Comparison of ENCODE assay signal across 26 mouse cellular contexts in genomic region chr11:25838451-25838850, GRCm38 (mm10).
"Had no signal": no experiment of that assay in that cellular context is flagged by ENCODE, and none has a peak within 500 bp of the region (broad histone marks: within the 10 kb centered on the region; RNA-seq: fewer than 3 reads in every experiment).

No protein-coding gene starts in this region.

- ATAC-seq: forebrain, embryonic 13.5 days; forebrain, embryonic 14.5 days; forebrain, embryonic 15.5 days; forebrain, embryonic 16.5 days; forebrain, postnatal 0 days had no signal

- H3K27me3 ChIP-seq: embryonic facial prominence, embryonic 12.5 days; embryonic facial prominence, embryonic 13.5 days; embryonic facial prominence, embryonic 15.5 days; forebrain, embryonic 12.5 days; forebrain, embryonic 13.5 days; forebrain, embryonic 15.5 days had no signal

- H3K4me1 ChIP-seq: embryonic facial prominence, embryonic 10.5 days; embryonic facial prominence, embryonic 12.5 days; embryonic facial prominence, embryonic 13.5 days; embryonic facial prominence, embryonic 15.5 days; forebrain, embryonic 10.5 days; forebrain, embryonic 12.5 days; forebrain, embryonic 13.5 days; forebrain, embryonic 15.5 days had no signal

- H3K36me3 ChIP-seq: embryonic facial prominence, embryonic 10.5 days; embryonic facial prominence, embryonic 12.5 days; embryonic facial prominence, embryonic 13.5 days; embryonic facial prominence, embryonic 15.5 days; forebrain, embryonic 10.5 days; forebrain, embryonic 12.5 days; forebrain, embryonic 15.5 days had no signal

- H3K9ac ChIP-seq: embryonic facial prominence, embryonic 12.5 days; embryonic facial prominence, embryonic 13.5 days; embryonic facial prominence, embryonic 15.5 days; forebrain, embryonic 12.5 days; forebrain, embryonic 13.5 days; forebrain, embryonic 15.5 days; forebrain, postnatal 0 days had no signal

- H3K27ac ChIP-seq: embryonic facial prominence, embryonic 10.5 days; embryonic facial prominence, embryonic 12.5 days; embryonic facial prominence, embryonic 13.5 days; embryonic facial prominence, embryonic 15.5 days; forebrain, embryonic 10.5 days; forebrain, embryonic 12.5 days; forebrain, embryonic 13.5 days; forebrain, embryonic 15.5 days; gastrocnemius, adult 2 months had no signal

- H3K9me3 ChIP-seq: embryonic facial prominence, embryonic 10.5 days; embryonic facial prominence, embryonic 12.5 days; embryonic facial prominence, embryonic 13.5 days; embryonic facial prominence, embryonic 15.5 days; forebrain, embryonic 10.5 days; forebrain, embryonic 12.5 days; forebrain, embryonic 13.5 days; forebrain, embryonic 15.5 days had no signal

- H3K4me2 ChIP-seq: embryonic facial prominence, embryonic 12.5 days; embryonic facial prominence, embryonic 13.5 days; embryonic facial prominence, embryonic 15.5 days; forebrain, embryonic 12.5 days; forebrain, embryonic 13.5 days; forebrain, embryonic 15.5 days had no signal

- H3K4me3 ChIP-seq: embryonic facial prominence, embryonic 10.5 days; embryonic facial prominence, embryonic 12.5 days; embryonic facial prominence, embryonic 13.5 days; embryonic facial prominence, embryonic 15.5 days; erythroblast, embryonic 14.5 days; forebrain, embryonic 10.5 days; forebrain, embryonic 12.5 days; forebrain, embryonic 13.5 days; forebrain, embryonic 15.5 days; gastrocnemius, adult 2 months had no signal

- DNase-seq: cerebellum, adult 18-20 months; cerebellum, adult 2 months; cerebellum, adult 8-10 months; cerebellum, adult 9-10 months; cerebellum, adult 9-11 months; cerebellum, postnatal 10 days; cerebellum, postnatal 36 days; embryo, embryonic 11 days; forebrain, postnatal 0 days; gastrocnemius, adult 2 months; gastrocnemius, postnatal 10 days; gastrocnemius, postnatal 14 days; gastrocnemius, postnatal 25 days; gastrocnemius, postnatal 36 days; heart, adult 11 months had no signal
